Mouse (Mus musculus) olfactory bulb, adult 2 months (tissue): ENCODE results near the gene Upp2. TPM values are rescaled to one million over a fixed set of nuclear protein-coding genes. Genes with fewer than 3 reads are reported as not detected.

Experiments used
- H3K27ac ChIP-seq: fragments of 200-500 bp; 2 replicates; pipeline ENCODE4 v1.5.1; 2012; ENCODE audit warnings: low read depth, low read length; ENCODE audit not compliant: insufficient read depth
- H3K4me1 ChIP-seq: fragments of 200-500 bp; 2 replicates; pipeline ENCODE4 v1.6.1; 2012; ENCODE audit warnings: low read length; ENCODE audit not compliant: control insufficient read depth, insufficient read depth
- H3K4me3 ChIP-seq: fragments of 200-500 bp; 2 replicates; pipeline ENCODE4 v1.5.1; 2012; ENCODE audit warnings: mild to moderate bottlenecking, low read depth, low read length, moderate library complexity; ENCODE audit not compliant: insufficient read depth
- CTCF ChIP-seq: fragments of 200-500 bp; IDR thresholded peaks from 2 replicates; pipeline ENCODE4 v1.5.1; 2012; ENCODE audit warnings: low read depth, mild to moderate bottlenecking, low read length, moderate library complexity; ENCODE audit not compliant: insufficient read depth
- POLR2A ChIP-seq: fragments of 200-500 bp; IDR thresholded peaks from 2 replicates; pipeline ENCODE4 v1.6.1; 2012; ENCODE audit warnings: mild to moderate bottlenecking, low read depth, low read length, moderate library complexity; ENCODE audit not compliant: insufficient read depth
- WGBS: fragments of 180-500 bp; shearing (Covaris S2); methylation state at CpG from one replicate; pipeline ENCODE4 v1.1.7; 2018; 5-methylcytosine and 5-hydroxymethylcytosine counted together
- polyA plus RNA-seq: library from polyadenylated mRNA; stranded (reverse); fragments of >200 nt; gene quantifications from 2 replicates; pipeline ENCODE4 v1.2.4, GENCODE M21; 2012; ENCODE audit warnings: low replicate concordance; ENCODE audit not compliant: missing spikeins, insufficient read depth, insufficient read length

Gene Upp2
- polyA plus RNA-seq, 1 experiment, result not detected

DNA sequence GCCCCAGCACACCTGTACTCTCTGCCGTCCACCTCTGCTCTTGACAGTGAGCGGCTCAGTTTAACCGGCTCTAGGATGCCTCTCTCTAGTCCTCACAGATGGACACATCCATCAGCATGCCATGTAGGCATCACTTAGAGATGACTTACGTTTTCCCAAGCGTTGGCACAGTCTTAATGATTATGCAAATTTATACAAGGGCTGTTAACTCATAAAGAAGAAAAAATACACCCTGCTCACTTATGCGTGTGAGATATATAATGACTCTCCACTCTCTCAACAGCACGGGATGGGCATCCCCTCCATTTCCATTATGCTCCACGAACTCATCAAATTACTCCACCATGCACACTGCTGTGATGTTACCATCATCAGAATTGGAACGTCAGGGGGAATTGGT lies 206.7 kb downstream of the Upp2 start:
- 62% methylated on average over 9 of the region's 9 CpGs for WGBS
- Histone ChIP-seq H3K27ac (no peak overlapping the region), H3K4me1 (no peaks in the 10 kb centered on the region), H3K4me3 (no peak overlapping the region)
- TF ChIP-seq CTCF (no peak), POLR2A (no peak)

GRCm38 (mm10) chr2:58778986-58779495 lies 211.9 kb downstream of the Upp2 start:
- Histone ChIP-seq H3K27ac (no peak overlapping the region), H3K4me1 (no peaks in the 10 kb centered on the region), H3K4me3 (no peak overlapping the region)
- TF ChIP-seq POLR2A (no peak), CTCF (no peak)
- 89% methylated on average over 3 of the region's 3 CpGs for WGBS

DNA sequence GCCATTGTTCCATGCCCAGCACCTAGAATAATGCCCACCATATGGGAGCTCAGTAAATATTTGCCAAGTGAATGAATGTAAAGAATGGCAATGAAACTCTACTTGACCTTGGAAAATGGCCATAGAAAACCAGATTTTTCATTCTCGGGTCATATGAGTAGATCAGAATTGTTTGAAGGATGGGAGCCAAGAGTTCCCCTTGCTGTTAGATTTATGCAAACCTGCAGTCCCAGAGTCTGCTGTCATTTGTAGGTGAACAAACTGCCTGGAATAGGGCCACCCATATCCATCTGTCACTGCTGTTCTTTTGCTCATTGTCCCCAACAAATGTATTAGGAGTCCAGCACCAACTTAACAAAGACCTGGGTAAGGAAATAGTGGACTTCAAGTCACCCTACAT lies 216.4 kb downstream of the Upp2 start:
- no peak for TF ChIP-seq POLR2A
- H3K27ac ChIP-seq, result no peak overlapping the region
- H3K4me1 ChIP-seq, result no peaks in the 10 kb centered on the region
- 82% methylated on average over 1 of the region's 1 CpGs for WGBS
- no peak overlapping the region for H3K4me3 ChIP-seq

GRCm38 (mm10) chr2:58786177-58786576 lies 219.1 kb downstream of the Upp2 start:
- H3K4me1 ChIP-seq, result no peaks in the 10 kb centered on the region
- no peak for TF ChIP-seq CTCF
- TF ChIP-seq POLR2A, result no peak
- no peak overlapping the region for H3K4me3 ChIP-seq
- WGBS, result 80% methylated on average over 3 of the region's 3 CpGs
- H3K27ac ChIP-seq, result no peak overlapping the region

- H3K27ac ChIP-seq, result no peak overlapping the region
- H3K4me1 ChIP-seq, result no peaks in the 10 kb centered on the region
- no peak for TF ChIP-seq POLR2A
- TF ChIP-seq CTCF, result no peak
- no peak overlapping the region for H3K4me3 ChIP-seq
- 66% methylated on average over 8 of the region's 8 CpGs for WGBS
These were observed 219.6 kb downstream of the Upp2 start for GRCm38 (mm10) chr2:58786681-58787080.

- Histone ChIP-seq H3K27ac (no peak overlapping the region), H3K4me1 (no peaks in the 10 kb centered on the region), H3K4me3 (no peak overlapping the region)
- WGBS, result 47% methylated on average over 7 of the region's 7 CpGs
- TF ChIP-seq CTCF, result no peak
- no peak for TF ChIP-seq POLR2A
These were observed 220.3 kb downstream of the Upp2 start for GRCm38 (mm10) chr2:58787360-58787759.

GRCm38 (mm10) chr2:58789934-58790333 lies 222.8 kb downstream of the Upp2 start:
- WGBS, result 95% methylated on average over 7 of the region's 7 CpGs
- H3K4me3 ChIP-seq, result no peak overlapping the region
- no peaks in the 10 kb centered on the region for H3K4me1 ChIP-seq
- TF ChIP-seq POLR2A (no peak), CTCF (no peak)
- H3K27ac ChIP-seq, result no peak overlapping the region

GRCm38 (mm10) chr2:58790361-58790760 lies 223.3 kb downstream of the Upp2 start:
- Histone ChIP-seq H3K4me3 (no peak overlapping the region), H3K4me1 (no peaks in the 10 kb centered on the region), H3K27ac (no peak overlapping the region)
- WGBS, result 91% methylated on average over 4 of the region's 4 CpGs
- TF ChIP-seq POLR2A (no peak), CTCF (no peak)

GRCm38 (mm10) chr2:58794489-58794888 lies 227.4 kb downstream of the Upp2 start:
- no peak overlapping the region for H3K27ac ChIP-seq
- whole genome bisulfite sequencing, result 79% methylated on average over 15 of the region's 15 CpGs
- no peaks in the 10 kb centered on the region for H3K4me1 ChIP-seq
- no peak overlapping the region for H3K4me3 ChIP-seq
- no peak for TF ChIP-seq CTCF
- TF ChIP-seq POLR2A, result no peak

DNA sequence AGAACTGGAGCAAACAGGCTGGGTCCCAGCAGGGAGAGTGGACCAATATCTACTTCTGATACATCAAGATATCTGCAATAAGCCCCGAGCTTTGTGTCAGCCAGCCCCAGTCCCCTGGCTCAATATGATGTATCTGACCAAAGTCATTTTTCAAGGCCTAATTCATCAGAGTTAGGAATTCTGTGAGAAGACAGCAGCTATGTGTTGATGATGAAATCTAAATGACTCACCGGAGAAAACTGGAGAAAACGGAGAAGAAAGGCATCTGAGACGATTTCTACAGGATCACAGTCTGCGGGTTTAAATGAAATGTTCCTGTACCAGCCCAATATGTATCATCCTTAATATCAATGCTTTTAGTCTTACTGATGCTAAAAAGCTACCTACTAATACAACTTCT lies 228.3 kb downstream of the Upp2 start:
- Histone ChIP-seq H3K4me3 (no peak overlapping the region), H3K27ac (no peak overlapping the region), H3K4me1 (no peaks in the 10 kb centered on the region)
- WGBS, result 97% methylated on average over 5 of the region's 5 CpGs
- TF ChIP-seq POLR2A (no peak), CTCF (no peak)
